Comparison of ENCODE assay signal across 1 mouse cellular context in the genomic region with DNA sequence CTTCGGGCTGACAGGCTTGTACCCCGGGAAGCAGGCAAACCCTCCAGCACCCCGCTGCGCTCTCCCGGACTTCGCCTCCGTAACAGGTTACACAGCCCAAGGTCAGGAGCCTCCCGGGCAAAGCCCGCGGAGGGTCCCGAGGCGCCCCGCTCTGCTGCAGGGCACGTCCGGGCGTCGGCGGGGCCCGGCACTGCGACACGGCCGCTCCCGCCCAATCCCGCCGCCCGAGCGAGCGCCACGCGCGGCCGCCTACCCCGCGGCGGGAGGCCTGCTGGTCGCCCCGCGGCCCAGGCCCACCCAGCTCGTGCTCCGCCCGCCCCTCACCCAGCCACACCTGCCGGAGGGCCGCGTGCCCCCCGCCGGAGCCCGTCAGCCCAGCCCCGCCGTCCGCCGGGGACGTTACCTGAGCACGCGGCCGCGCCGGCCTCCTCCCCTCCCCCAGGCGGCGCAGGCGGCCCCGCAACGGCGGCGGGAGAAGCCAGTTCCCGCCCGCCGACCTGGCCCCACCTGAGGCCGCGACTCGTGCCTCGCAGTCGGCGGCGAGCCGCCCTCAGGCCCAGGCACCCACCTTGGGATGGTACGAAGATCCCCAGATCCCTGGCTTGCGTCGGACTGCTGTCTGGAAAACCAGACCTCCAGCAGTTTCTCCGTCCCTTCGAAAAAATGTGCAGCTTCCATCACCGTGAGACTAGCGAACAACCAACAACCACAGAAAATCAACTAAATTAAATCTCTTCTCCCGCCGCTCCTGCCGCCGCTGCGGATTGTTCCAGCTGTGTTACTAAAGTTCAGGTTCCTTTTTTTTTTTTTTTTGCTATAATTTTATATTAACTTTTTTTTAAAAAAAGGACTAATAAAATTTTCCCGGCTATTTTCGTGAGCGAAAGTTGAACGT.
TF ChIP-seq lines count a peak whose summit lies in the region.

No protein-coding gene starts in this region.

TF ChIP-seq in MEL, 35 proteins besides CTCF, POLR2A, EP300 and RAD21:
- TF ChIP-seq CHD1 (IDR thresholded peaks at IDR 0.05; ENCODE audit: low read depth, low read length) (0 out of 2 replicates have a peak, but pooled peaks have one; percentile 18), NELFE (IDR thresholded peaks at IDR 0.05; ENCODE audit: low read depth, low read length) (peak; percentile 41; the same call in 1 of the 2 replicates), MXI1 (IDR thresholded peaks at IDR 0.05; ENCODE audit: low read depth, low read length) (peak; percentile 48), POLR2AphosphoS2 (IDR thresholded peaks at IDR 0.05; ENCODE audit: low read length) (0 out of 2 replicates have a peak, but pooled peaks have one; percentile 61), ZMIZ1 (IDR thresholded peaks at IDR 0.05; ENCODE audit: low read depth, low read length) (peak; percentile 75), MAX (IDR thresholded peaks at IDR 0.05; ENCODE audit: low read length) (peak; percentile 41; the same call in 1 of the 2 replicates)
